Mouse (Mus musculus) left cerebral cortex, adult 11 months (tissue): ENCODE results near the gene Cdk5.

Experiments used
- DNase-seq: peaks from one replicate; pipeline ENCODE4 v3.0.0; 2022; ENCODE audit warnings: low spot score

The Cdk5 gene

GRCm38 (mm10) chr5:24423129-24424003, at the start of gene Cdk5, which contains the start of gene Slc4a2:
TSS of gene Cdk5 (minus strand) at chr5:24423530.
TSS of gene Slc4a2 (plus strand) at chr5:24423837.
- peak; percentile 99 for DNase-seq

- DNase-seq, result no peak
Observed at GRCm38 (mm10) chr5:24470600-24470999, 47.3 kb upstream of the Cdk5 start.

DNA sequence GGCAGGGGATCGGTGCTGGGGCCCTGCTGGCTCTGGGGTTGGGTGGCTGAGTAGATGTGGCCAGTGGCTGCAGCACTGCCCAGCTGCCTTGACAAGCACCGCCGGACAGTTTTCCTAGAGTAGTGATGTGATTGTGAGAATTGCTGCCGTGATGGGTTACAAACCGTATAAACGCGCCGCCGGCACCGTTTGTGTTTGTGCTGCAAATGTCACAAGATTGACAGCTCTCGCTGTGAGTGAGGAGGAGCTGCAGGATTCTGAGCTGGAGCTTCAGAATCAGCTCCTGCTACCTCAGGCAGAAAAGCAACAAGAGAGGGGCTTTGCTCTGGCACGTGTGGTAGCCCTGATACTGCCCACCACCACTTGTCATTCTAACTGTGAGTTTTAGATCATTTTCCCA, 43.4 kb upstream of the Cdk5 start:
- no peak for DNase-seq

DNA sequence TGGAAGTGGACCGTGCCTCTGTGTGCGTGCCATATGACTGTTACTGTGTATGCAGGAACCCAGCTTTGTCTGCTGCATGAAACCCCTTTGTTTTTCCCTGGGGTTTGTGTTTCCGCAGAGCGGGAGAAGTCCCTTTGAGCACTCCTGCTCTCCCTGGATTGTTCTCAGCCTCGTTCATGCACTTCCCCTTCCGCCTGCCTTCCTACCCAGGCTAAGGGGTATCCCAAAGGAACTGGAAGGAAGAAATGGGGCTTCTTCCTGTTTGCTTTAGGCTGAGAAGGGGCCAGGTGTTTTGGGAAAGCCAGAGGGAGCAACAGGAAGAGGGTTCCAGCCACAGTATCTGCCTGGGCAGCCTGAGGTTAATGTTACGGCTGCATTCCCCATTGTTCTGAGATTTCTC, 32.3 kb upstream of the Cdk5 start:
- no peak for DNase-seq

GRCm38 (mm10) chr5:24455076-24455475, 31.7 kb upstream of the Cdk5 start:
- DNase-seq, result no peak

DNA sequence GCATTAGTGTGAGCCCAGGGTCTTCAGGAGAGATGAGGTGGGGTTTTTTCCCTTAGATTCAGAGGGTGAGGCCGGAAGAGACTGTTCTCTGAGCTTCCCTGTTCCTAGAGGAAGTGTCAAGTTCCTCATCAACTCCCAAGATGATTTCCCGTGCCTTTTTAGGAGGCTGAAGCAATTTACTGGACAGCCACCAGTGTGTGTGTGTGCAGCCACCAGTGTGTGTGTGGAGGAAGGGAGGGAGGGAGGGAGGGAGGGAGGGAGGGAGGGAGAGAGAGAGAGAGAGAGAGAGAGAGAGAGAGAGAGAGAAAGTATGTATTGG, 30.6 kb upstream of the Cdk5 start:
- DNase-seq, result no peak

- DNase-seq, result no peak
Observed at GRCm38 (mm10) chr5:24453283-24453984, 30.1 kb upstream of the Cdk5 start.

- no peak for DNase-seq
Observed at GRCm38 (mm10) chr5:24452691-24453233, 29.4 kb upstream of the Cdk5 start.

DNA sequence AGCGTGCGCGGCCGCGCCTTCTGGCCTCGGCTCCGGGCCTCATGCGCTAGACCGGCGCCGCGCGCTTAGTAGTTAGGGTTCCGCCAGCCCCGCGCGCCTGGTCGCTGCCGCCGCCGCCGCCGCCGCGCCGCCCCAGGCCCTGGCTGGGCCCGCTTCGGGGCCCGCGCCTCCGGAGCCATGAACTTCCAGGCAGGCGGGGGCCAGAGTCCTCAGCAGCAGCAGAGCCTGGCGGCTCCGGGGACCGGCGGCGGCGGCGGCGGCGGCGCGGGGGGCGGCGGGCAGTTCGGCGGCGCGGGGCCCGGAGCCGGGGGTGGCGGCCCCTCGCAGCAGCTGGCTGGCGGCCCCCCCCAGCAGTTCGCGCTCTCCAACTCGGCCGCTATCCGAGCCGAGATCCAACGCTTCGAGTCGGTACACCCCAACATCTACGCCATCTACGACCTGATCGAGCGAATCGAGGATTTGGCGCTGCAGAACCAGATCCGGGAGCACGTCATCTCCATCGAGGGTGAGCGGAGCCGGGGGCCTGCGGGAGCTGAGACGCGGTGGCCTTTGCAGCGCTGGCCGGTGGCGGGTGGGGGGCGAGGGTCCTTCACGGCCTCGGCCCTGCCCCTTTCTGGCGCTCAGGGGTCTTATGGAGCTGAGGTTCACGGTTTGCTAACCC, 28.8 kb upstream of the Cdk5 start, which contains the start of gene Agap3:
Gene Agap3, plus strand, starts transcription at position 148 of the 661 bp plus-strand sequence.
- no peak for DNase-seq

DNA sequence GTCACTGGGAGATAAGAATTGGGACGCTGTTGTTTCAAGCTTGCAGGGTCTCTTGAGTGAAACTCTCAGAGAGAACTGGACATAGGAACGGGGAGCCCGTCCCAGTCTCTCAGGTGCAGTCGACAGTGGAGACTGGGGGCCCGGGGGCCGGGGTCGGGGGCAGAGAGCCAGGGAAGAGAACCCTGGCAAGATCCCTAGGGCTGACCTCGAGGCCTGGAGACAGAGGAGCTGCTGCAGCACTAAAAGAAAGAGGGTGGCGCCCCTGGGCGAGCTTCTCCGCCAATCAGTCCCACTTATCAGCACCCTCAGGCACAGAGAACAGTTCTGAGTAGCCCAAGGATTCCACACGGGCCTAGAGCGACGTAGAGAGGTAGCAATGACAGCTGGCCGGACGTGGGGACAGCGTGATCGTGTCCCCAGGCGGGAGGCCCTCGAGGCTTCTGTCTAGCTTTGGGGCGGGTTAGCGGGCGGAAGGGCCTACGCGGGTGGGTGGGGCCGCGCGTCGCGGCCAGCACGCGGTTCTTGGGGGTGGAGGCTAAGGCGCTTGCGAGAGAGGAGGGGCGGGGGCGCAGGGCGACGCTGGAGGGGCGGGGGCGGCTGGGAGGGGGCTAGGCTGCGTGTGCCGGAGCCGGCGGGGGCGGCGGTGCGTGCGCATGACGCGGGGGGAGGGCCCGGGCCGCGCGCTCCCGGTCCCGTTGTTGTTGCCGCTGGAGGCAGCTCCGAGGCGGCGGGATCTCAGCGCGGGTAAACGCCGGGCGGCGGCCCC, 28.1 kb upstream of the Cdk5 start:
- DNase-seq, result peak; percentile 70

DNA sequence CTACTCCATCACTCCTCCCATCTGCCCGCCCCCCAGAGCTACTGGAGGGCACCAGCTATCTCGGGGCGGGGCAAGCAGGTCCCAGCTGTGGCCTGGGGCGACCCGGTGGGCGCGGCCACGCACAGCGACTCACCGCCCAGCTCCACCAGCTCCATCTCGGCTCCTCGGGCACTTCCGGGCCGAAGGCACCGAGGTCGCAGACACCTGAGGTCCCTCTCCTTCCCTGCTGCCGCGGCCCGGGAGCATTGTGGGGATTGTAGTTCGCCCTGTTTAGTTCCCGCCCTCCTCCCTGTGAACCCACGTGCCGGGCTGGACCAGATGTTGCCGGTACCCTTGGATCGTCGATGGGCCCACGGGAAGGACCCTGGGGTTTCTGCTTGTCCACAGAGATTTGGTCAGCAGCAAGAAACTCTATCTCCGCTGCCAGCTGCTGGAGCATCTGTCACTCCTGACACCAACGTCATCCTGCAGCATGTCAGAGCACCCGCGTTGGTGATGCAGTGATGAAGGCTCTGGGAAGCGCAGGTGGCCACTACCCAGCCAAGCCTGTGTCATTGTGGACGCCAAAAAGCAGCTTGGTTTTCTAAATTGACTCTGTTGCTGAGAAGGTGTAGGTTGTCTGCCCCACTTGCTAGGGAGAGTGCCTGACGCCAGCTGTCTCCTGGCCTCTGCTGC, 24.4 kb upstream of the Cdk5 start, which contains the start of gene Tmub1:
Gene Tmub1, minus strand, starts transcription at position 231 of the 675 bp plus-strand sequence.
- DNase-seq, result peak; percentile 73

- no peak for DNase-seq
Observed at GRCm38 (mm10) chr5:24446630-24447029, 23.3 kb upstream of the Cdk5 start.

GRCm38 (mm10) chr5:24445428-24446080, 22.2 kb upstream of the Cdk5 start:
- DNase-seq, result no peak

DNA sequence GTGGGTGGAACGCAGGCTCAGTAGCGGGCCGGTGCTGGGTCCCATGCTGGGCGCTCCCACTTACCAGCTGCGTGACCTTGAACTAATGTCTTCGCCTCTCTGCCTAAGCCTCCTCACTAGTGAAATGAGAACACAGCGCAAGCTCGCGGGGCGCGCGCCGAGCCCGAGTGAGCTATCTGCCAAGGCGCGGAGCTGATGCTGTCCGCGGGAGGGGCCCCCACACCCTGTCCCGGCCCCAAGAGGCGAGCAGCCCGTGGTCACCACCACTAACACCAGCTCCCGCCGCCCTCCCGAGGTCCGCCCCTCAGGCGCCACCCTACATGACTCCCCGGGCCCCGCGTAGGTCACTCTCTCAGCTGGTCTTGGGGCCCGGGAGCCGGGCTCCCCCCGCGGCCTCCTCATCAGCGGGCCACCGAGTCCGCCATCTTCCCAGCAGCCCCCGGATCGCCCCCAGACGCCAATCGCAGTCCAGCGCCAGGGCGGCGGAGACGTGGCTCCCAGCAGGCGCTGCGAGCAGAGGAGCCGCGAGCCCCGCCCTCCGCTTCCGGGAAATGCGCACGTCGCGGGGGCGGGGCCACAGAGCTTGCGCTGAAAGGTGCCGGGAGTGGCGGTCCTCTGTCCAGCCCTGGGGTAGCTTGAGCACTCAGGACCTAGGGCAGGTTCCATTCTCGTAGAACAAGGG, 21.6 kb upstream of the Cdk5 start, which contains the start of gene Fastk:
Gene Fastk, minus strand, starts transcription at position 542 of the 682 bp plus-strand sequence.
- peak; percentile 88 for DNase-seq

GRCm38 (mm10) chr5:24443927-24444326, 20.6 kb upstream of the Cdk5 start:
- no peak for DNase-seq

DNA sequence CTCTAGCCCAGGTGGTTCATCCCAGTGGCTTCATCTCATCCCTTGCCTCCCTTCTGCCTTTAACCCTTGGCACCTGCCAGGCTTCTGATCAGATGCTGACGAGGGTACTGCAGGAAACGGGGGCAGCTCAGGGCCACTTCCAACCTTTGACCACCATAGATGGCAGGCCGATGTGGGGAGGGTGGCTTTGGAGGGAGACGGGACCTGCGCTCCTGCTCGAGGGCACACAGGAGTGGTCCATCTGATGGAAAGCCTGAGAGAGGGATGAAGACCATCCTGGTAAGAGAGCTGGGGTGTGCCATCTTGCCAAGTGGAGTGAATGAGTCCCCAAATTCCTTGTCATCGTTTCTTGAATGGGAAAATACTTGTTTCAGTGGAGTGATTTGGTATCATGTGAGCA, 19.9 kb upstream of the Cdk5 start:
- no peak for DNase-seq

DNA sequence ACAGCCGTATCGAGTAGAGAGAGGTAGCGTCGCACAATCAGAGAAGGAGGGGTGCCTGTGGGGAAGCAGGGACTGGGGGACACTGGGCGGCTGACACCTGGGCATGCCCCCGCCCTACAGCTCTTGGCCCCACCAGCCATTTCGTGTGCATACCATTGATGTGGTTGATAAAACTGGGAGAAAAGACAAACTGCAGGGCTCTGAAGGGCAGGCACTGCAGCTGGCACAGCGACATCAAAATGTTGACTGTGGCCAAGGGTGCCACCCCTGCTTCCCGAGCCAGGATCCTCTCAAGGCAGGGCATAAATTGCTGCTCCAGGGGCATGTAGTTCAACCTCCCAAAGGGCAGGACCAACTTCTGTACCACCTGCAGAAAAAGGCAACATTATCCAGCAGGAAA, 18.7 kb upstream of the Cdk5 start:
- DNase-seq, result no peak

DNA sequence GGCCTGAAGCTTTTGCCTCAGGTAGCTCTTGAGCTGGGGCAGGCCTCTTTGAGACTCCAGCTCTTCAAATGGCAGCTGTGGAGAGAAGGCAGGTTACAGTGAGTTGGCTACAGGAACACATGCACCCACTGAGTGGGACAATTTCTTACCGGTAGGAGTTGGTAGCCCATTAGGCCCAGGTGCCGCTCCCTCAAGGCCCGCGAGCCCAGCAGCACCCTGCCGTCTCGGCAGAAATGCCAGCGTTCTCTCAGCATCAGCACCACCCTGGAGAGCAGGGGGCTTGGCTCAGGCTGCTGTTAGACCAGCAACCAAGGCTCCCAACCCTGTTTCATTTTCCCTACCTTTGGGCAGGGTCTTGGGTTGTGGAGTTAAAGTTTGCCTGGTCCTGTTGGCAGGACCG, 17.9 kb upstream of the Cdk5 start:
- no peak for DNase-seq

GRCm38 (mm10) chr5:24433993-24434392, 10.7 kb upstream of the Cdk5 start:
- DNase-seq, result no peak

DNA sequence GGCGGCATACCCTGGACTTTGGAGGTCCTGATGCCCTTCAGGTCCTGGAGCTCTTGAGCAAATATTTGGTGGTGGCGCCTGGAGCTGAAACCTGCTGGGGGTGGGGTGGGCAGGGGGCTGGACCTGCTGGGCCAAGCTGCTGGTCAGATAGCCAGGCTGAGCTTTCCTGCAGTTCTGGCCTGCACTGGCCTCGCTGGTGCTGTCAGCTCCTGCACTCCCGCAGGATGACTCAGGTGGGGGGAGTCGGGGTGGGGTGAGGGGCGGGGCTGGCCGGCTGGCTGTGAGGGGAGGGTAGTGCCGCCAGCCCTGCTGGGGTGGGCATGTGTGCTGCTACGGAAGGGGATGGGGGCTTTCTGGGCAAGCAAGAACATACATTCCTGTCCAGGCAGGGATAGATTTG, 5.3 kb upstream of the Cdk5 start:
- no peak for DNase-seq
